Mouse (Mus musculus) neural tube, embryonic 11.5 days (tissue): Measurements from ENCODE around the gene Gm20388. TPM values are rescaled to one million over a fixed set of nuclear protein-coding genes. Genes with fewer than 3 reads are reported as not detected.

Experiments
- ATAC-seq: fragments of 200-750 bp; cut with Nextera tagmentation; 2 replicates; pipeline ENCODE4 v1.8.0; 2017; ENCODE audit warnings: moderate number of reproducible peaks, mild to moderate bottlenecking, moderate TSS enrichment, moderate library complexity; ENCODE audit not compliant: insufficient read depth, low FRiP score, low TSS enrichment
- DNase-seq: peaks from one replicate; pipeline ENCODE4 v3.0.0-alpha.2; 2015; ENCODE audit warnings: low spot score
- H3K27ac ChIP-seq: fragments of 300-500 bp; sonication (generic); 2 replicates; pipeline ENCODE4 v1.5.1; 2014; ENCODE audit warnings: low read depth, mild to moderate bottlenecking, low read length
- H3K27me3 ChIP-seq: fragments of 300-500 bp; sonication (generic); 2 replicates; pipeline ENCODE4 v1.6.1; 2014; ENCODE audit warnings: mild to moderate bottlenecking, low read length, mixed read lengths; ENCODE audit not compliant: control insufficient read depth, insufficient read depth
- H3K36me3 ChIP-seq: fragments of 300-500 bp; sonication (generic); 2 replicates; pipeline ENCODE4 v1.6.1; 2014; ENCODE audit warnings: mild to moderate bottlenecking, low read length, moderate library complexity, mixed read lengths; ENCODE audit not compliant: control insufficient read depth, insufficient read depth
- H3K4me1 ChIP-seq: fragments of 300-500 bp; sonication (generic); 2 replicates; pipeline ENCODE4 v1.6.1; 2014; ENCODE audit warnings: low read length, mixed read lengths; ENCODE audit not compliant: control insufficient read depth, insufficient read depth
- H3K4me2 ChIP-seq: fragments of 300-500 bp; sonication (generic); 2 replicates; pipeline ENCODE4 v1.6.1; 2014; ENCODE audit warnings: low read depth, mild to moderate bottlenecking, moderate library complexity
- H3K4me3 ChIP-seq: fragments of 300-500 bp; sonication (generic); 2 replicates; pipeline ENCODE4 v1.5.1; 2014; ENCODE audit warnings: low read depth, low read length
- H3K9ac ChIP-seq: fragments of 300-500 bp; sonication (generic); 2 replicates; pipeline ENCODE4 v1.6.1; 2014; ENCODE audit warnings: mild to moderate bottlenecking, low read length
- H3K9me3 ChIP-seq: fragments of 300-500 bp; sonication (generic); 2 replicates; pipeline ENCODE4 v1.6.1; 2016; ENCODE audit warnings: low read length; ENCODE audit not compliant: control insufficient read depth
- WGBS: fragments of 180-500 bp; shearing (Covaris S2); extraction: QIAGEN DNeasy Blood & Tissue Kit; methylation state at CpG from one replicate; pipeline ENCODE4 v1.1.7; 2014; 5-methylcytosine and 5-hydroxymethylcytosine counted together
- polyA plus RNA-seq: library from polyadenylated mRNA; unstranded; fragments of >200 nt; fragmentation: Nextera tagmentation; extraction: Ambion mirVana; gene quantifications from 2 replicates; pipeline ENCODE4 v1.2.1, GENCODE M21; 2014

The Gm20388 gene
- polyA plus RNA-seq, 1 experiment from 2014 or later, result not detected

GRCm38 (mm10) chr8:121525111-121525818 is 1614.6 kb downstream of the Gm20388 start:
- ATAC-seq, result no peak
- H3K27me3 ChIP-seq, result no peaks in the 10 kb centered on the region
- WGBS, result 84% methylated on average over 18 of the region's 18 CpGs

DNA sequence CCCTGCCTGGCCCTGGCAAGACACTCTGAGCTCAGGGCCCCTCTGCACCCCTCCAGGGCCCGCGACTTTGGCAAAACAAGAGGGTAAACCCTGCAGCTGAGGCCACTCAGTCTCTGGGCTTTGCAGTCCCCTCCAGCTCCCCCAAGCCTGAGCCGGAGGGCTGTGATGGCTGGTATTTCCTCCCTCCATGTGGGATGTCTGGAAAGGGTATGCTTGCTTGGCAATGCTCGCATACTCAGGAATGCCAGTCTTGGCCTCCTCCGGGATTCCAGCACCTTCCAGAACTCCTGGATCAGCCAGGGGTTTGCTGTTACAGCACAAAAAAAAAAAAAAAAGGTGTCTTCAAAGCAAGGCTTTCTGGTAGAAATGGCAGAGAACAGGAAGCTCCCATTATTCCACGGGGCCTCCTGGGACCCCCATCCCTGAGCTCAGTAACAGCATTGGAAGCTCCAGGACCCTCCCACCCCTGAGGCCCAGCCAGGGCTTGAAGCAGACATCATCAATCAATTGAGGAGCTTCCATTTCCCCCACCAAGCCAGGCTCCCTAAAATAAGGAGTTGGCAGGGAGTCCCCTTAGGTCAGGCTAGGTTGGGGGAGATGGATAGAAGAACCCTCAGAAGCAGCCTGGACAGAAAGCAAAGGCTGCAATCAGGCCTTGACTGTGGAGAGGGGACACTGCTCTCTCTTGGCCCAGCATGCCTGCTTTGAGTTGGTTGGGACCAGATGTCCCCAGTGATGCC is 1616.3 kb downstream of the Gm20388 start:
- Histone ChIP-seq H3K9me3 (no peaks in the 10 kb centered on the region), H3K27ac (no peak overlapping the region), H3K4me2 (no peak overlapping the region), H3K4me3 (no peak overlapping the region), H3K4me1 (no peaks in the 10 kb centered on the region), H3K9ac (no peak overlapping the region), H3K36me3 (no peaks in the 10 kb centered on the region), H3K27me3 (no peaks in the 10 kb centered on the region)
- ATAC-seq (no peak), DNase-seq (no peak)
- WGBS, result 65% methylated on average over 6 of the region's 6 CpGs

More at GRCm38 (mm10) chr8:121525111-121525818, 1614.6 kb downstream of the Gm20388 start:
- no peak overlapping the region for H3K9ac ChIP-seq
- H3K9me3 ChIP-seq, result no peaks in the 10 kb centered on the region
- H3K4me1 ChIP-seq, result no peaks in the 10 kb centered on the region
- no peak overlapping the region for H3K27ac ChIP-seq
- H3K4me3 ChIP-seq, result no peak overlapping the region
- H3K4me2 ChIP-seq, result no peak overlapping the region
- no peaks in the 10 kb centered on the region for H3K36me3 ChIP-seq
- no peak for DNase-seq

- no peak for DNase-seq
- H3K36me3 ChIP-seq, result no peaks in the 10 kb centered on the region
These were observed 1617.1 kb downstream of the Gm20388 start for GRCm38 (mm10) chr8:121527751-121528150.

GRCm38 (mm10) chr8:121528790-121529189 is 1618.1 kb downstream of the Gm20388 start:
- no peak overlapping the region for H3K27ac ChIP-seq
- H3K27me3 ChIP-seq, result no peaks in the 10 kb centered on the region
- H3K9me3 ChIP-seq, result no peaks in the 10 kb centered on the region
- H3K9ac ChIP-seq, result no peak overlapping the region
- ATAC-seq (no peak), DNase-seq (no peak)
- H3K4me2 ChIP-seq, result no peak overlapping the region
- H3K4me1 ChIP-seq, result no peaks in the 10 kb centered on the region
- H3K4me3 ChIP-seq, result no peak overlapping the region
- no peaks in the 10 kb centered on the region for H3K36me3 ChIP-seq
- WGBS, result 88% methylated on average over 15 of the region's 15 CpGs

More at GRCm38 (mm10) chr8:121527751-121528150, 1617.1 kb downstream of the Gm20388 start:
- no peak overlapping the region for H3K27ac ChIP-seq
- no peaks in the 10 kb centered on the region for H3K4me1 ChIP-seq
- no peaks in the 10 kb centered on the region for H3K27me3 ChIP-seq
- H3K4me3 ChIP-seq, result no peak overlapping the region
- no peak overlapping the region for H3K9ac ChIP-seq
- H3K9me3 ChIP-seq, result no peaks in the 10 kb centered on the region
- no peak for ATAC-seq
- no peak overlapping the region for H3K4me2 ChIP-seq
- WGBS, result 82% methylated on average over 9 of the region's 9 CpGs

GRCm38 (mm10) chr8:121530639-121531038 is 1620.0 kb downstream of the Gm20388 start:
- WGBS, result 87% methylated on average over 10 of the region's 10 CpGs
- H3K36me3 ChIP-seq, result no peaks in the 10 kb centered on the region
- H3K4me1 ChIP-seq, result no peaks in the 10 kb centered on the region
- no peak overlapping the region for H3K4me3 ChIP-seq
- H3K27me3 ChIP-seq, result no peaks in the 10 kb centered on the region
- no peak for DNase-seq
- no peak overlapping the region for H3K9ac ChIP-seq
- ATAC-seq, result no peak
- no peak overlapping the region for H3K27ac ChIP-seq
- no peak overlapping the region for H3K4me2 ChIP-seq
- no peaks in the 10 kb centered on the region for H3K9me3 ChIP-seq

- Histone ChIP-seq H3K9ac (no peak overlapping the region), H3K27ac (no peak overlapping the region), H3K4me1 (no peaks in the 10 kb centered on the region), H3K4me2 (no peak overlapping the region), H3K9me3 (no peaks in the 10 kb centered on the region), H3K27me3 (no peaks in the 10 kb centered on the region), H3K36me3 (no peaks in the 10 kb centered on the region), H3K4me3 (no peak overlapping the region)
- WGBS, result 53% methylated on average over 5 of the region's 5 CpGs
- DNase-seq, result peak; percentile 61
- no peak for ATAC-seq
These were observed 1621.7 kb downstream of the Gm20388 start for GRCm38 (mm10) chr8:121532381-121532780.

DNA sequence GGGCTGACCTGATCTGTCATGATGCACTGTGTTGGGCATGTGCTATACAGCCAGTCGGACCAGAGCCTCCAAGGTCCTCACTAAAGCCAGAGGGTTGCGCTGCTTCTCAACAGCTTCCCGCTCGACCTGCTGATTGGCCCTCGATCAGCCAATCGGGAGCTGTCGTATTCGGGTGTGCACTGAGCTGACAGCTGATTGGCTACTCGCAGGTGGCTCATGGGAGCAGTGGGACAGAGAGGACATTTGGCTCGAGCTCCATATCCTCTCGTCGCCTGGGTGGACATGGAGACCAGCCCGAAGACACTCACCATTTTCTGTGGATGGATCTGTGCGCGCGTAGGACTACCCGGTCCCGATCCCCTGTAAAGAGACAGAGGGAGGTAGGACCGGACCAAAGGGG is 1631.2 kb downstream of the Gm20388 start:
- no peak for DNase-seq
- Histone ChIP-seq H3K9ac (no peak overlapping the region), H3K9me3 (no peaks in the 10 kb centered on the region), H3K4me2 (no peak overlapping the region), H3K4me3 (no peak overlapping the region), H3K36me3 (no peaks in the 10 kb centered on the region), H3K27me3 (no peaks in the 10 kb centered on the region), H3K4me1 (no peaks in the 10 kb centered on the region), H3K27ac (no peak overlapping the region)
- WGBS, result 81% methylated on average over 19 of the region's 19 CpGs
- no peak for ATAC-seq

DNA sequence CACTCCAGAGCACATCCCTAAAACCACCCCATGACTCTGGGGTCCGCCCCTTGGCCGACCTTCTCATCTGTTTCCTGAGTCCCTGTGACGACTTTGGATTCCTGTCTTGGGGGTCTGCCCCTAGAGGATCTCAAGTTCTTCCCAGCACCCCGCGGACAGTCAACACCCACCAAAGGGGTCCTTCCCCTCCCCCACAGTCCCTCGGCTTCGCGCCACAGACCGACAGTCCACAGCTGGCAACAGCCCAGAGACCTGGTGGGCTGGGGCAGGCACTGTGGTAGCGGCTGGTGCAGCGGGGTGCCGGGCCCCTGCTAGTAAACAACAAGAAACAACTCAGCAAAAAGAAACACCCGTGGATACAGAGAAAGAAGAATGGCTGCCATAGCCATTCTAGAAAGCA is 1632.3 kb downstream of the Gm20388 start:
- H3K27ac ChIP-seq, result no peak overlapping the region
- H3K27me3 ChIP-seq, result no peaks in the 10 kb centered on the region
- no peak overlapping the region for H3K4me2 ChIP-seq
- no peak for DNase-seq
- no peak for ATAC-seq
- no peaks in the 10 kb centered on the region for H3K4me1 ChIP-seq
- no peak overlapping the region for H3K9ac ChIP-seq
- no peaks in the 10 kb centered on the region for H3K36me3 ChIP-seq
- WGBS, result 73% methylated on average over 13 of the region's 13 CpGs
- no peaks in the 10 kb centered on the region for H3K9me3 ChIP-seq
- H3K4me3 ChIP-seq, result no peak overlapping the region
